Mouse (Mus musculus): ENCODE measurements at regions not wholly inside any gene's neighbourhood (a gene's known extent, or its start where the extent isn't known, plus 50 kb on each side); places are given as distances from the start of the nearest gene placed in this dataset.

- H3K9ac ChIP-seq (ENCODE audit: low read depth, low read length), result no peak overlapping the region
- H3K4me1 ChIP-seq (ENCODE audit: control insufficient read depth, insufficient read depth, low read length), result no peaks in the 10 kb centered on the region
- no peaks in the 10 kb centered on the region for H3K79me2 ChIP-seq (ENCODE audit: control insufficient read depth, insufficient read depth, low read length)
- no peaks in the 10 kb centered on the region for H3K36me3 ChIP-seq (ENCODE audit: control insufficient read depth, insufficient read depth, low read length)
- H3K27ac ChIP-seq (replicated peaks; ENCODE audit: insufficient read depth, low read depth, low read length), result no peak overlapping the region
- WGBS, result 83% methylated on average over 2 of the region's 2 CpGs
- DNase-seq (ENCODE audit: extremely low read depth, low read depth, low spot score), result no peak
- TF ChIP-seq CTCF (IDR thresholded peaks at IDR 0.05; ENCODE audit: low read depth, low read length), result no peak
- no peak for TF ChIP-seq POLR2A (IDR thresholded peaks at IDR 0.05; ENCODE audit: extremely low read depth, insufficient read depth, low read length)
- H3K27me3 ChIP-seq (ENCODE audit: control insufficient read depth, insufficient read depth, low read length), result no peaks in the 10 kb centered on the region
- H3K4me3 ChIP-seq (ENCODE audit: insufficient read depth, low read depth, low read length), result no peak overlapping the region
Measured at GRCm38 (mm10) chr4:64123675-64124074, 76.9 kb upstream of the Tnc start.

- H3K4me1 ChIP-seq (ENCODE audit: control insufficient read depth, insufficient read depth, low read length), result no peaks in the 10 kb centered on the region
- TF ChIP-seq POLR2A (IDR thresholded peaks at IDR 0.05; ENCODE audit: extremely low read depth, insufficient read depth, low read length) (no peak), CTCF (IDR thresholded peaks at IDR 0.05; ENCODE audit: low read depth, low read length) (no peak)
- WGBS, result 79% methylated on average over 4 of the region's 4 CpGs
- H3K36me3 ChIP-seq (ENCODE audit: control insufficient read depth, insufficient read depth, low read length), result no peaks in the 10 kb centered on the region
- no peak overlapping the region for H3K27ac ChIP-seq (replicated peaks; ENCODE audit: insufficient read depth, low read depth, low read length)
- H3K27me3 ChIP-seq (ENCODE audit: control insufficient read depth, insufficient read depth, low read length), result no peaks in the 10 kb centered on the region
- H3K9ac ChIP-seq (ENCODE audit: low read depth, low read length), result no peak overlapping the region
- no peak overlapping the region for H3K4me3 ChIP-seq (ENCODE audit: insufficient read depth, low read depth, low read length)
- no peak for DNase-seq (ENCODE audit: extremely low read depth, low read depth, low spot score)
- no peaks in the 10 kb centered on the region for H3K79me2 ChIP-seq (ENCODE audit: control insufficient read depth, insufficient read depth, low read length)
Measured at GRCm38 (mm10) chr4:64098247-64098646, 51.4 kb upstream of the Tnc start.
